Mouse (Mus musculus): ENCODE results near the gene B4gat1.

GRCm38 (mm10) chr19:4990256-4990625 is 48.4 kb upstream of the B4gat1 start, which contains the start of gene Npas4:
- TF ChIP-seq CTCF (IDR thresholded peaks at IDR 0.05; ENCODE audit: low read depth, low read length) (no peak), POLR2A (IDR thresholded peaks at IDR 0.05; ENCODE audit: extremely low read depth, insufficient read depth, low read length) (no peak)
